Mouse (Mus musculus) subcutaneous adipose tissue, adult 2 months (tissue): ENCODE results near the gene Gstm6. TPM values are rescaled to one million over a fixed set of nuclear protein-coding genes. Genes with fewer than 3 reads are reported as not detected.

Experiments used
- polyA plus RNA-seq: library from polyadenylated mRNA; depleted of rRNA; stranded (reverse); fragments of >200 nt; gene quantifications from 2 replicates; pipeline ENCODE4 v1.2.3, GENCODE M21; 2012; ENCODE audit warnings: low replicate concordance; rRNA removed

Gstm6 gene
- polyA plus RNA-seq, result 2.5 and 5.5 TPM in 2 replicates

GRCm38 (mm10) chr3:107943239-107943990, at the start of gene Gstm6:
Gstm6 (minus strand) TSS chr3:107943749.

GRCm38 (mm10) chr3:107986041-107986562, 42.6 kb upstream of the Gstm6 start, which contains the start of gene Gstm2:
Gstm2 (minus strand) TSS chr3:107986453.

GRCm38 (mm10) chr3:107968724-107969395, 25.3 kb upstream of the Gstm6 start, which contains the start of gene Gstm3:
Gstm3 (minus strand) TSS chr3:107969283.

GRCm38 (mm10) chr3:107931670-107932069, 11.9 kb downstream of the Gstm6 start, which contains the start of gene Gstm7:
Gstm7 (minus strand) TSS chr3:107931817.

GRCm38 (mm10) chr3:107895720-107896569, 47.6 kb downstream of the Gstm6 start, which contains the start of gene Gstm5:
Gstm5 (plus strand) TSS chr3:107895821.

Other genes with a start within 250 kb of the Gstm6 start
- 76.6 and 87.5 TPM in 2 replicates for gene Ahcyl1, start 247.2 kb downstream of the Gstm6 start, polyA plus RNA-seq
- gene Csf1, start 183.3 kb downstream of the Gstm6 start, polyA plus RNA-seq, result 38.3 and 43.2 TPM in 2 replicates
- gene Eps8l3, start 66.5 kb downstream of the Gstm6 start, polyA plus RNA-seq, result 0.08 TPM in 1 of 2 replicates, not detected in the other
- 53.6 and 82.3 TPM in 2 replicates for gene Gstm5, start 47.9 kb downstream of the Gstm6 start, polyA plus RNA-seq
- 17.0 and 213 TPM in 2 replicates for gene Gstm7, start 11.9 kb downstream of the Gstm6 start, polyA plus RNA-seq
- gene Gstm3, start 25.5 kb upstream of the Gstm6 start, polyA plus RNA-seq, result not detected in 2 replicates
- 306 and 436 TPM in 2 replicates for gene Gstm2, start 42.7 kb upstream of the Gstm6 start, polyA plus RNA-seq
- gene Gstm1, start 74.2 kb upstream of the Gstm6 start, polyA plus RNA-seq, result 822 and 1,255 TPM in 2 replicates
- 28.3 and 47.0 TPM in 2 replicates for gene Gstm4, start 101.1 kb upstream of the Gstm6 start, polyA plus RNA-seq
- gene Ampd2, start 142.9 kb upstream of the Gstm6 start, polyA plus RNA-seq, result 82.8 and 163 TPM in 2 replicates
- 0.16 and 0.91 TPM in 2 replicates for gene Gnat2, start 149.0 kb upstream of the Gstm6 start, polyA plus RNA-seq
- 24.6 and 33.8 TPM in 2 replicates for gene Gnai3, start 202.4 kb upstream of the Gstm6 start, polyA plus RNA-seq
- not detected in 2 replicates for gene Gpr61, start 211.1 kb upstream of the Gstm6 start, polyA plus RNA-seq
- 9.1 and 22.1 TPM in 2 replicates for gene Amigo1, start 242.6 kb upstream of the Gstm6 start, polyA plus RNA-seq